Mouse (Mus musculus): ENCODE results near the gene Ctsk. TPM values are rescaled to one million over a fixed set of nuclear protein-coding genes. Genes with fewer than 3 reads are reported as not detected.

Ctsk gene
- polyA plus RNA-seq, 1 experiment from 2014 or later = 7.9 TPM

DNA sequence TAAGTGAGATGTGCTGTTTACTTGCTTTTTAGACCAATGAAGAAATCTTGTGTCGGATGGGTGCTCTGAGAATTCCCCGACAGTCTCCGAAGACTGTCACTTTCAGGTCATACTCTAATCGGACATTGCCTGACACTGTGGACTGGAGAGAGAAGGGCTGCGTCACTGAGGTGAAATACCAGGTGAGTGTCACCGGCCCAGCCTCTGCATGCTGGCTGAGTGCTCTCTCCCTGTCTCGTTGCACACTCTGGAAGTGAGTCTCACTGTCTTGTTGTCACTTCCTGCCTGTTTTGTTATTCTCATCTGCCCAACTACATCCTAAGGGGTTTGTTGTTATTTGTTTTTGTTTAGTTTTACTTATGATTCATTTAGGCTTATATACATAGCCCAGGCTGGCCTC is 43.9 kb downstream of the Ctsk start:
- 70% methylated on average over 7 of the region's 7 CpGs for WGBS
- H3K4me1 ChIP-seq (replicated peaks) = no peaks in the 10 kb centered on the region
- no peak overlapping the region for H3K4me3 ChIP-seq (replicated peaks)
- no peaks in the 10 kb centered on the region for H3K27me3 ChIP-seq
- no peak overlapping the region for H3K27ac ChIP-seq
- H3K4me2 ChIP-seq = no peak overlapping the region
- no peaks in the 10 kb centered on the region for H3K9me3 ChIP-seq
- ATAC-seq (ENCODE audit: insufficient number of reproducible peaks, insufficient read depth, low FRiP score, low TSS enrichment, low read depth) = no peak
- no peak overlapping the region for H3K9ac ChIP-seq (replicated peaks)
- H3K36me3 ChIP-seq = no peaks in the 10 kb centered on the region

DNA sequence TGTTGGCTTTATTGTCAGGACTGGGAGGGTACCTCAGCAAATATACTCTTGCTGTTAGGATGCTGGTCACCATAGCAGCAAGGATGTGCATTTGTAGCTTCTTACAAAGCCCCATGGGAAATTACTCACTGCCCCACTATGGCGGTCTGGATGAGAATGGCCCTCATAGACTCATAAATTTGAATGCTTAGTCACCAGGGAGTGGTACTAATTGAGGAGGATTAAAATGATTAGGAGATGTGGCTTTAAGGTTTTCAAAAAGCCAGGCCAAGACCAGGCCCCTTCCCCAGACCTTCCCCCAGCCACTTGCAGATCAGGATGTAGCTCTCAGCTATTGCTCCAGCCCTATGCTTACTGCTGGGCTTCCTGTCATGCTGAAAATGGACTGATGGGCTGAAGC is 51.1 kb downstream of the Ctsk start:
- no peak overlapping the region for H3K9ac ChIP-seq (replicated peaks)
- H3K27me3 ChIP-seq = no peaks in the 10 kb centered on the region
- no peaks in the 10 kb centered on the region for H3K9me3 ChIP-seq
- H3K4me3 ChIP-seq (replicated peaks) = no peak overlapping the region
- ATAC-seq (ENCODE audit: insufficient number of reproducible peaks, insufficient read depth, low FRiP score, low TSS enrichment, low read depth) = no peak
- no peaks in the 10 kb centered on the region for H3K4me1 ChIP-seq (replicated peaks)
- WGBS = 80% methylated on average over 1 of the region's 1 CpGs
- no peak overlapping the region for H3K4me2 ChIP-seq
- H3K27ac ChIP-seq = no peak overlapping the region
- no peaks in the 10 kb centered on the region for H3K36me3 ChIP-seq

DNA sequence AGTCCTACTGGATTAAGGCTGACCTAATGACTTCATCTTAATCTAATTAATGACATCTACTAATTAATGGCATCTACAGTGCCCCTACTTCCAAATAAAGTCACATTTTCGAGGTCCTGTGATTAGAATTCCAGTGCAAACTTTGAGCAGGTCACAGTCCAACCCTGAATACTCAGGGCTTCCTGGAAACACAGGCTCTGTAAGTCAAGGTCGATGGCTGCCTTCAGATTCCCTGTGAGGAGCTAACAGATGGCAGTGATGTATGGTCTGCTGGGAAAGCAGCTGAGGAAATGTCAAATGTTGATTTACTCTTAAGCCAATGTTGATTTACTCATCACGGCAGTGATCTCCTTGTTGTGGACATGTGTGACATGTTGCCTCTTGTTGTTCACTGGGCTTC is 54.9 kb downstream of the Ctsk start:
- H3K4me3 ChIP-seq (replicated peaks) = no peak overlapping the region
- no peak overlapping the region for H3K9ac ChIP-seq (replicated peaks)
- no peak overlapping the region for H3K27ac ChIP-seq
- ATAC-seq (ENCODE audit: insufficient number of reproducible peaks, insufficient read depth, low FRiP score, low TSS enrichment, low read depth) = no peak
- no peaks in the 10 kb centered on the region for H3K36me3 ChIP-seq
- H3K27me3 ChIP-seq = no peaks in the 10 kb centered on the region
- WGBS = 57% methylated on average over 3 of the region's 3 CpGs
- no peak overlapping the region for H3K4me2 ChIP-seq
- no peaks in the 10 kb centered on the region for H3K4me1 ChIP-seq (replicated peaks)
- no peaks in the 10 kb centered on the region for H3K9me3 ChIP-seq

Other genes starting within 250 kb of the Ctsk start
- 0.75 and 1.7 TPM in 2 replicates for gene Bnipl, start 248.1 kb upstream of the Ctsk start, polyA plus RNA-seq (2016; fragmentation: Nextera tagmentation; extraction: Ambion mirVana)
- gene Mindy1, start 217.9 kb upstream of the Ctsk start, polyA plus RNA-seq (2016; fragmentation: Nextera tagmentation; extraction: Ambion mirVana) = 36.4 and 38.7 TPM in 2 replicates
- gene Prune1, start 217.2 kb upstream of the Ctsk start, polyA plus RNA-seq (2016; fragmentation: Nextera tagmentation; extraction: Ambion mirVana) = 25.2 and 25.9 TPM in 2 replicates
- 1.8 and 1.9 TPM in 2 replicates for gene Anxa9, start 192.1 kb upstream of the Ctsk start, polyA plus RNA-seq (2016; fragmentation: Nextera tagmentation; extraction: Ambion mirVana)
- 158 and 170 TPM in 2 replicates for gene Cers2, start 184.5 kb upstream of the Ctsk start, polyA plus RNA-seq (2016; fragmentation: Nextera tagmentation; extraction: Ambion mirVana)
- 63.7 and 67.2 TPM in 2 replicates for gene Setdb1, start 142.1 kb upstream of the Ctsk start, polyA plus RNA-seq (2016; fragmentation: Nextera tagmentation; extraction: Ambion mirVana)
- not detected in 2 replicates for gene 4930558C23Rik, start 96.4 kb upstream of the Ctsk start, polyA plus RNA-seq (2016; fragmentation: Nextera tagmentation; extraction: Ambion mirVana)
- 49.4 and 56.6 TPM in 2 replicates for gene Arnt, start 64.9 kb upstream of the Ctsk start, polyA plus RNA-seq (2016; fragmentation: Nextera tagmentation; extraction: Ambion mirVana)
- gene Ctss, start 27.5 kb downstream of the Ctsk start, polyA plus RNA-seq (2016; fragmentation: Nextera tagmentation; extraction: Ambion mirVana) = 6.1 and 6.9 TPM in 2 replicates
- not detected in 2 replicates for gene Hormad1, start 60.4 kb downstream of the Ctsk start, polyA plus RNA-seq (2016; fragmentation: Nextera tagmentation; extraction: Ambion mirVana)
- 31.1 and 31.5 TPM in 2 replicates for gene Golph3l, start 89.7 kb downstream of the Ctsk start, polyA plus RNA-seq (2016; fragmentation: Nextera tagmentation; extraction: Ambion mirVana)
- 82.6 and 90.0 TPM in 2 replicates for gene Ensa, start 125.7 kb downstream of the Ctsk start, polyA plus RNA-seq (2016; fragmentation: Nextera tagmentation; extraction: Ambion mirVana)
- 69.9 and 75.7 TPM in 2 replicates for gene Mcl1, start 159.5 kb downstream of the Ctsk start, polyA plus RNA-seq (2016; fragmentation: Nextera tagmentation; extraction: Ambion mirVana)
- 0.71 and 1.4 TPM in 2 replicates for gene Adamtsl4, start 188.7 kb downstream of the Ctsk start, polyA plus RNA-seq (2016; fragmentation: Nextera tagmentation; extraction: Ambion mirVana)
- 4.1 and 4.4 TPM in 2 replicates for gene Ecm1, start 240.3 kb downstream of the Ctsk start, polyA plus RNA-seq (2016; fragmentation: Nextera tagmentation; extraction: Ambion mirVana)